Mouse (Mus musculus): ENCODE measurements around the gene Rhoq. TPM values are rescaled to one million over a fixed set of nuclear protein-coding genes. Genes with fewer than 3 reads are reported as not detected.

Gene Rhoq
- total RNA-seq (2021), result 100 to 1,000 TPM; 100 to 101 TPM
- 34.9 and 42.3 TPM in 2 replicates for polyA plus RNA-seq (2012; rRNA removed)
- long read RNA-seq, full-length matches to known transcripts, result 53 of 68 reads
- long read RNA-seq, partial matches to known transcripts, result 8 of 68 reads
- long read RNA-seq, other reads (novel, unspliced or antisense), result 7 of 68 reads

GRCm38 (mm10) chr17:86962894-86963585 lies at the start of gene Rhoq:
Rhoq (plus strand) TSS chr17:86963082.
- peak; percentile 94 for DNase-seq

- DNase-seq, result no peak
Measured at GRCm38 (mm10) chr17:86915540-86915939, 47.3 kb upstream of the Rhoq start.

GRCm38 (mm10) chr17:86917048-86917447 lies 45.8 kb upstream of the Rhoq start, which contains the start of gene Tmem247:
Tmem247 (plus strand) TSS chr17:86917348.
- DNase-seq, result no peak

GRCm38 (mm10) chr17:86918786-86919185 lies 44.1 kb upstream of the Rhoq start:
- DNase-seq, result peak; percentile 60

GRCm38 (mm10) chr17:86919729-86920128 lies 43.2 kb upstream of the Rhoq start:
- peak; percentile 81 for DNase-seq

- DNase-seq, result no peak
Measured at GRCm38 (mm10) chr17:86924679-86925078, 38.2 kb upstream of the Rhoq start.

- no peak for DNase-seq
Measured at GRCm38 (mm10) chr17:86926836-86927235, 36.0 kb upstream of the Rhoq start.

- DNase-seq, result no peak
Measured at GRCm38 (mm10) chr17:86929355-86929754, 33.5 kb upstream of the Rhoq start.

GRCm38 (mm10) chr17:86929981-86930380 lies 32.9 kb upstream of the Rhoq start:
- DNase-seq, result no peak

GRCm38 (mm10) chr17:86932896-86933295 lies 30.0 kb upstream of the Rhoq start:
- DNase-seq, result no peak

GRCm38 (mm10) chr17:86937064-86937463 lies 25.8 kb upstream of the Rhoq start:
- DNase-seq, result no peak

GRCm38 (mm10) chr17:86937497-86938155 lies 25.3 kb upstream of the Rhoq start:
- peak; percentile 96 for DNase-seq

- DNase-seq, result no peak
Measured at GRCm38 (mm10) chr17:86938683-86939082, 24.2 kb upstream of the Rhoq start.

- no peak for DNase-seq
Measured at GRCm38 (mm10) chr17:86942112-86942511, 20.8 kb upstream of the Rhoq start.

- DNase-seq, result no peak
Measured at GRCm38 (mm10) chr17:86943158-86943557, 19.7 kb upstream of the Rhoq start.

- no peak for DNase-seq
Measured at GRCm38 (mm10) chr17:86946078-86946477, 16.8 kb upstream of the Rhoq start.

- no peak for DNase-seq
Measured at GRCm38 (mm10) chr17:86947840-86948796, 14.8 kb upstream of the Rhoq start, which contains the start of gene Atp6v1e2. Atp6v1e2 (minus strand) TSS chr17:86947897.

GRCm38 (mm10) chr17:86948801-86949200 lies 14.1 kb upstream of the Rhoq start:
- no peak for DNase-seq

GRCm38 (mm10) chr17:86957239-86957638 lies 5.6 kb upstream of the Rhoq start:
- DNase-seq, result no peak

- no peak for DNase-seq
Measured at GRCm38 (mm10) chr17:86957968-86958367, 4.9 kb upstream of the Rhoq start.

GRCm38 (mm10) chr17:86961301-86961841 lies 1.5 kb upstream of the Rhoq start:
- peak; percentile 86 for DNase-seq
